Mouse (Mus musculus): ENCODE data around the gene Rap1a. TPM values are rescaled to one million over a fixed set of nuclear protein-coding genes. Genes with fewer than 3 reads are reported as not detected.

The Rap1a gene
- polyA plus RNA-seq, 1 experiment from 2014 or later = 67.8 TPM

GRCm38 (mm10) chr3:105680346-105680745, 120.8 kb downstream of the Rap1a start:
- H3K27ac ChIP-seq = no peak overlapping the region
- no peaks in the 10 kb centered on the region for H3K4me1 ChIP-seq (replicated peaks; ENCODE audit: control insufficient read depth, insufficient read depth, low read length)
- no peak overlapping the region for H3K4me2 ChIP-seq (replicated peaks)
- H3K27me3 ChIP-seq (ENCODE audit: control insufficient read depth, insufficient read depth, low read length) = no peaks in the 10 kb centered on the region
- no peaks in the 10 kb centered on the region for H3K9me3 ChIP-seq (ENCODE audit: control insufficient read depth, low read length)
- no peak overlapping the region for H3K4me3 ChIP-seq (replicated peaks; ENCODE audit: low read length)
- ATAC-seq (ENCODE audit: low FRiP score) = no peak
- no peak overlapping the region for H3K9ac ChIP-seq
- peaks cover 74% of the 10 kb centered on the region for H3K36me3 ChIP-seq (replicated peaks; ENCODE audit: control insufficient read depth, insufficient read depth)
- no peak for DNase-seq (ENCODE audit: low spot score)
- 92% methylated on average over 7 of the region's 7 CpGs for WGBS

Other genes with a start within 250 kb of the Rap1a start
- 21.6 and 23.1 TPM in 2 replicates for gene Ddx20, start 113.8 kb downstream of the Rap1a start, polyA plus RNA-seq (2014; fragmentation: Nextera tagmentation; extraction: Ambion mirVana)
- 4.6 and 5.5 TPM in 2 replicates for gene Inka2, start 96.7 kb downstream of the Rap1a start, polyA plus RNA-seq (2014; fragmentation: Nextera tagmentation; extraction: Ambion mirVana)
- 0.27 TPM in 1 of 2 replicates, not detected in the other for gene Adora3, start 69.5 kb upstream of the Rap1a start, polyA plus RNA-seq (2014; fragmentation: Nextera tagmentation; extraction: Ambion mirVana)
- not detected in 2 replicates for gene Tmigd3, start 69.6 kb upstream of the Rap1a start, polyA plus RNA-seq (2014; fragmentation: Nextera tagmentation; extraction: Ambion mirVana)
- 0.17 and 0.46 TPM in 2 replicates for gene I830077J02Rik, start 131.3 kb upstream of the Rap1a start, polyA plus RNA-seq (2014; fragmentation: Nextera tagmentation; extraction: Ambion mirVana)
- 86.2 and 90.1 TPM in 2 replicates for gene Wdr77, start 158.0 kb upstream of the Rap1a start, polyA plus RNA-seq (2014; fragmentation: Nextera tagmentation; extraction: Ambion mirVana)
- 577 and 604 TPM in 2 replicates for gene Atp5f1, start 158.8 kb upstream of the Rap1a start, polyA plus RNA-seq (2014; fragmentation: Nextera tagmentation; extraction: Ambion mirVana)
- 4.0 and 4.1 TPM in 2 replicates for gene Ovgp1, start 172.4 kb upstream of the Rap1a start, polyA plus RNA-seq (2014; fragmentation: Nextera tagmentation; extraction: Ambion mirVana)
- 7.5 and 15.1 TPM in 2 replicates for gene Pifo, start 213.3 kb upstream of the Rap1a start, polyA plus RNA-seq (2014; fragmentation: Nextera tagmentation; extraction: Ambion mirVana)
- gene Chil5, start 231.5 kb upstream of the Rap1a start, polyA plus RNA-seq (2014; fragmentation: Nextera tagmentation; extraction: Ambion mirVana) = 0.20 and 0.26 TPM in 2 replicates